Mouse (Mus musculus) liver, embryonic 13.5 days (tissue): ENCODE data around the gene Vmn1r5. TPM values are rescaled to one million over a fixed set of nuclear protein-coding genes. Genes with fewer than 3 reads are reported as not detected.

Experiments
- polyA plus RNA-seq: library from polyadenylated mRNA; unstranded; fragments of >200 nt; fragmentation: Nextera tagmentation; extraction: Ambion mirVana; gene quantifications from 2 replicates; pipeline ENCODE4 v1.2.1, GENCODE M21; 2015

Vmn1r5 gene
- polyA plus RNA-seq, 1 experiment from 2014 or later: not detected

Other genes starting within 250 kb of the Vmn1r5 start
- gene Kbtbd2, start 172.5 kb upstream of the Vmn1r5 start, polyA plus RNA-seq: 13.6 TPM in 2 replicates
- gene Fkbp9, start 138.2 kb upstream of the Vmn1r5 start, polyA plus RNA-seq: 26.2 and 28.5 TPM in 2 replicates
- 244 and 274 TPM in 2 replicates for gene Nt5c3, start 46.3 kb upstream of the Vmn1r5 start, polyA plus RNA-seq
- 0.15 and 0.19 TPM in 2 replicates for gene Vmn1r4, start 46.3 kb upstream of the Vmn1r5 start, polyA plus RNA-seq
- gene Vmn1r6, start 27.0 kb downstream of the Vmn1r5 start, polyA plus RNA-seq: not detected in 2 replicates
- not detected in 2 replicates for gene Vmn1r7, start 55.1 kb downstream of the Vmn1r5 start, polyA plus RNA-seq
- not detected in 2 replicates for gene Vmn1r8, start 62.0 kb downstream of the Vmn1r5 start, polyA plus RNA-seq
- gene Vmn1r9, start 96.5 kb downstream of the Vmn1r5 start, polyA plus RNA-seq: not detected in 2 replicates
- gene Vmn1r10, start 139.2 kb downstream of the Vmn1r5 start, polyA plus RNA-seq: not detected in 2 replicates
- not detected in 2 replicates for gene Vmn1r11, start 163.2 kb downstream of the Vmn1r5 start, polyA plus RNA-seq
- not detected in 2 replicates for gene Vmn1r12, start 186.6 kb downstream of the Vmn1r5 start, polyA plus RNA-seq
- not detected in 2 replicates for gene Vmn1r13, start 233.0 kb downstream of the Vmn1r5 start, polyA plus RNA-seq